Mouse (Mus musculus): ENCODE measurements around the gene Ccser2.

DNA sequence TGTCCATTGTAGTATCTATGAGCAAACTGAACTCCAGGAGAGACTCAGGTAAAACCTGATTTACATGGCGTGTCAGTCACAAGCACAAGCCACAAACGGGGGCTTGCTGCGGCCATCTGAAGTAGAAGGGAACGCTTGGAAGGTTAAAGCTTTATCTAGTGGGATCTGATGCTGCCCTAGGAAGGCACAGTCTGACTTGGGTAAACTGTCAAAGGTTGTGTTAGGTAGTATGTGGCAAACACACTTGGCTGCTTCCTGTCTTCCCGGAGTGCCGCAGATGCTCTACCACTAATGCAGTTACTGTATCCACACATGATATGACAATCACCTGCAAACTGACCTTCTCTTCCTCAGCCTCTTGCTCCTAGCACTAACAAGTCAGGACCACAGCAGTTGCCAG is 10.9 kb downstream of the Ccser2 start:
- TF ChIP-seq POLR2A (IDR thresholded peaks at IDR 0.05; ENCODE audit: low read depth, low read length), result no peak
- TF ChIP-seq CTCF (IDR thresholded peaks at IDR 0.05; ENCODE audit: extremely low read depth, insufficient read length, insufficient replicate concordance, low read depth, low read length), result no peak
